Mouse (Mus musculus) adrenal gland, adult 18-20 months (tissue): ENCODE data around the gene Tmem209. TPM values are rescaled to one million over a fixed set of nuclear protein-coding genes. Genes with fewer than 3 reads are reported as not detected.

Experiments used
- DNase-seq, 2 experiments: peaks; one replicate each; pipeline ENCODE4 v3.0.0; 2021 to 2022; ENCODE audit warnings: low spot score in 2 of 2
- total RNA-seq, 2 experiments: library from RNA; stranded (reverse); gene quantifications; 1 replicate in 1 of 2; 2 replicates in 1 of 2; pipeline ENCODE4 v1.2.3; 2021

Gene Tmem209
- total RNA-seq, 2 experiments from 2014 or later, result 15.3 to 19.5 TPM

- DNase-seq, result peak in 1 of 2 experiments; percentile 22
Observed at GRCm38 (mm10) chr6:30468684-30469083, 40.9 kb downstream of the Tmem209 start.

- DNase-seq, result no peak
Observed at GRCm38 (mm10) chr6:30468058-30468457, 41.5 kb downstream of the Tmem209 start.

GRCm38 (mm10) chr6:30465586-30465985, 44.0 kb downstream of the Tmem209 start:
- DNase-seq, result no peak

GRCm38 (mm10) chr6:30462822-30463221, 46.8 kb downstream of the Tmem209 start:
- DNase-seq, result no peak

GRCm38 (mm10) chr6:30461755-30462344, 47.7 kb downstream of the Tmem209 start:
- DNase-seq, result no peak

GRCm38 (mm10) chr6:30460750-30461446, 48.7 kb downstream of the Tmem209 start:
- DNase-seq, result peak in 1 of 2 experiments; percentile 13

- peak; percentile 79 to 86 for DNase-seq
Observed at GRCm38 (mm10) chr6:30459811-30460749, 49.5 kb downstream of the Tmem209 start.

- no peak for DNase-seq
Observed at GRCm38 (mm10) chr6:30459056-30459747, 50.4 kb downstream of the Tmem209 start.

- DNase-seq, result no peak
Observed at GRCm38 (mm10) chr6:30458626-30459025, 51.0 kb downstream of the Tmem209 start.

GRCm38 (mm10) chr6:30456991-30457390, 52.6 kb downstream of the Tmem209 start:
- no peak for DNase-seq

- DNase-seq, result no peak
Observed at GRCm38 (mm10) chr6:30439576-30439975, 70.0 kb downstream of the Tmem209 start.

- DNase-seq, result no peak
Observed at GRCm38 (mm10) chr6:30437054-30437453, 72.5 kb downstream of the Tmem209 start.

GRCm38 (mm10) chr6:30436476-30436875, 73.1 kb downstream of the Tmem209 start:
- DNase-seq, result no peak

- no peak for DNase-seq
Observed at GRCm38 (mm10) chr6:30432461-30433192, 77.0 kb downstream of the Tmem209 start.

Other genes starting within 250 kb of the Tmem209 start
- gene Ube2h, start 205.2 kb downstream of the Tmem209 start, total RNA-seq, result 100 to 1,000 TPM in 1 of 2 experiments, 10 to 100 TPM in 1; 94.7 to 121 TPM
- gene Zc3hc1, start 118.8 kb downstream of the Tmem209 start, total RNA-seq, result 10 to 100 TPM; 18.7 to 19.6 TPM
- gene Klhdc10, start 107.9 kb downstream of the Tmem209 start, total RNA-seq, result 10 to 100 TPM; 63.0 to 68.5 TPM
- gene Ssmem1, start 66 bp upstream of the Tmem209 start, total RNA-seq, result under 1 TPM in 1 of 2 experiments, not detected in 1; 0.22 TPM
- under 1 TPM; 0.43 to 0.74 TPM for gene Cpa2, start 31.8 kb upstream of the Tmem209 start, total RNA-seq
- 1 to 10 TPM; 1.4 to 1.7 TPM for gene Cpa4, start 58.6 kb upstream of the Tmem209 start, total RNA-seq
- not detected for gene Cpa5, start 101.2 kb upstream of the Tmem209 start, total RNA-seq
- not detected for gene Cpa1, start 129.4 kb upstream of the Tmem209 start, total RNA-seq
- 1 to 10 TPM; 6.1 to 7.3 TPM for gene Cep41, start 184.0 kb upstream of the Tmem209 start, total RNA-seq
- gene Mest, start 213.8 kb upstream of the Tmem209 start, total RNA-seq, result 10 to 100 TPM; 27.9 to 28.8 TPM